Mouse (Mus musculus) small intestine, adult 2 months (tissue): ENCODE results near the gene Cep295. TPM values are rescaled to one million over a fixed set of nuclear protein-coding genes. Genes with fewer than 3 reads are reported as not detected.

Experiments
- H3K27ac ChIP-seq: fragments of 200-500 bp; 2 replicates; pipeline ENCODE4 v1.5.1; 2012; ENCODE audit warnings: low read depth, low read length, control low read depth, inconsistent platforms; ENCODE audit not compliant: insufficient read depth
- H3K27me3 ChIP-seq: fragments of 200-500 bp; 2 replicates; pipeline ENCODE4 v1.6.1; 2012; ENCODE audit warnings: mild to moderate bottlenecking, moderate library complexity, low read length, inconsistent platforms; ENCODE audit not compliant: control insufficient read depth, insufficient read depth
- H3K36me3 ChIP-seq: fragments of 200-500 bp; 2 replicates; pipeline ENCODE4 v1.6.1; 2012; ENCODE audit warnings: mild to moderate bottlenecking, low read length, control low read depth, inconsistent platforms; ENCODE audit not compliant: control insufficient read depth, insufficient read depth
- H3K4me1 ChIP-seq: fragments of 200-500 bp; 2 replicates; pipeline ENCODE4 v1.6.1; 2012; ENCODE audit warnings: low read length, inconsistent platforms, mixed read lengths; ENCODE audit not compliant: control insufficient read depth, insufficient read depth, insufficient read length
- H3K4me3 ChIP-seq: fragments of 200-500 bp; 2 replicates; pipeline ENCODE4 v1.5.1; 2012; ENCODE audit warnings: low read depth, mild to moderate bottlenecking, control low read depth, inconsistent platforms, low read length, moderate library complexity
- CTCF ChIP-seq: fragments of 200-500 bp; IDR thresholded peaks from 2 replicates; pipeline ENCODE4 v1.5.1; 2012; ENCODE audit warnings: low read depth, mild to moderate bottlenecking, control low read depth, inconsistent platforms, low read length, moderate library complexity, mixed read lengths; ENCODE audit not compliant: insufficient replicate concordance, insufficient read length; ENCODE audit errors: extremely low read depth
- POLR2A ChIP-seq: fragments of 200-500 bp; IDR thresholded peaks from 2 replicates; pipeline ENCODE4 v1.6.1; 2012; ENCODE audit warnings: low read depth, mild to moderate bottlenecking, control low read depth, inconsistent platforms, low read length, moderate library complexity
- WGBS: fragments of 180-500 bp; shearing (Covaris S2); methylation state at CpG from one replicate; pipeline ENCODE4 v1.1.7; 2018; 5-methylcytosine and 5-hydroxymethylcytosine counted together
- polyA plus RNA-seq: library from polyadenylated mRNA; depleted of rRNA; stranded (reverse); fragments of >200 nt; gene quantifications from 2 replicates; pipeline ENCODE4 v1.2.3, GENCODE M21; 2012; rRNA removed

Cep295 gene
- 0.41 and 0.72 TPM in 2 replicates for polyA plus RNA-seq

DNA sequence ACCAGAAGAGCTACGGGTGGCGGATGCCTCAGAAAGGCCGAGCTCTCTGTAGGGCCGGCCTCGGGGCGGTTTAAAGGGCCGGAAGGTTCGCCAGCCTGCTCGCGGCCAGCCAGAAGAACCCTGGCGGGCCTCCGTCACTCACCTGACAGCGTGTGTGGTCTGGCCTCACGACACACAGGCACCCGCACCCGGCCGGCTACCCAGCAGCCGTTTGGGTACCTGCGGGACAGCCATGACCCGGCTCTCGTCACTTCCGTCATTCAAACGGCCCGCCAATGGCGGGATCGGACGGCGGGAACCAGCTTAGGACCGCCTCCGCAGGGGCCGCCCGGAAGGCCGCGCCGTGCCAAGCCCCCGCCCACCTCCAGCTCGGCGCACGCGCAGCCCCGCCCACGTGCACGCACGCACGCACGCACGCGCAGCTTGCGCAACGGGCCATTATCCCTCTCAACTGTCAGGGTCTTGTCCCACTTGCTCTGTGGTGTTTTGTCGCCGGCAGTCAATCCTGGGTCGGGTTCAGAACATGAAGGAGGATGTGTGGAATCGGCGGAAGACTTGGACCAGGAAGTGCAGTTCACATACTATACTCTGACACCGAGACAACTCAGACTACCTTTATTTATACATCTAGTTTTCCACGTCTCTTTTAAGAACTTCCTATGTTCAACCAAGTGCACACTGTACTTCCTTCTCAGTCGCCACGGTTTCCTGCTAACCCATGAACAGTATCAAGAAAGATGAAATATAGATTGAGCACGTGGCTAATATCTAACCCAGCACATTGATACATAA is at the start of gene Cep295:
Gene Cep295, minus strand, starts transcription at position 305 of the 792 bp plus-strand sequence.
- under 1% methylated on average over 60 of the region's 60 CpGs for WGBS
- TF ChIP-seq POLR2A (peak; percentile 71), CTCF (no peak)
- no peaks in the 10 kb centered on the region for H3K27me3 ChIP-seq
- peak within 1 kb of the TSS; percentile 85 for H3K4me3 ChIP-seq
- no peaks in the 10 kb centered on the region for H3K36me3 ChIP-seq
- H3K4me1 ChIP-seq: no peaks in the 10 kb centered on the region; the same call in 1 of the 2 replicates
- peak within 1 kb of the TSS; percentile 44 for H3K27ac ChIP-seq

DNA sequence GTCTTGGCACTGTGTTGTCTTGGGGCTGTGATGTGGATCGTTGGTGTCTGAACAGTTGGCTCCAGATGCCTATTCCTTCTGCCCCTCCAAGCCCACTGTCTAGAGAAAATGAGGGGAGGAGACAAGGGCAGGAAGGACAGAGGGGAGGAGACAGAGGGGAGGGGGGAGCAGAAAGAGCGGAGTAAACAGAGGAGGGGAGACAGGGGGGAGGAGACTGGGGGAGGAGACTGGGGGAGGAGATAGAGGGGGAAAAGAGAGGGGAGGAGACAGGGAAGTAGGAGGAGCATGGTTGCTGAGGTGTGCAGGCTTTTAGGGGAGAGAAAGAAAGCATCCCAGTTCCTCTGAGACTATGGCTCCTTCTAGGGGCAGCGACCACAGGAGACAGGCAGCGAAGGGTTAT is 40.0 kb upstream of the Cep295 start:
- no peaks in the 10 kb centered on the region for H3K27me3 ChIP-seq
- no peak overlapping the region for H3K4me3 ChIP-seq
- H3K36me3 ChIP-seq: no peaks in the 10 kb centered on the region
- 57% methylated on average over 4 of the region's 4 CpGs for WGBS
- H3K27ac ChIP-seq: no peak overlapping the region
- TF ChIP-seq CTCF (no peak), POLR2A (no peak)
- no peaks in the 10 kb centered on the region for H3K4me1 ChIP-seq

DNA sequence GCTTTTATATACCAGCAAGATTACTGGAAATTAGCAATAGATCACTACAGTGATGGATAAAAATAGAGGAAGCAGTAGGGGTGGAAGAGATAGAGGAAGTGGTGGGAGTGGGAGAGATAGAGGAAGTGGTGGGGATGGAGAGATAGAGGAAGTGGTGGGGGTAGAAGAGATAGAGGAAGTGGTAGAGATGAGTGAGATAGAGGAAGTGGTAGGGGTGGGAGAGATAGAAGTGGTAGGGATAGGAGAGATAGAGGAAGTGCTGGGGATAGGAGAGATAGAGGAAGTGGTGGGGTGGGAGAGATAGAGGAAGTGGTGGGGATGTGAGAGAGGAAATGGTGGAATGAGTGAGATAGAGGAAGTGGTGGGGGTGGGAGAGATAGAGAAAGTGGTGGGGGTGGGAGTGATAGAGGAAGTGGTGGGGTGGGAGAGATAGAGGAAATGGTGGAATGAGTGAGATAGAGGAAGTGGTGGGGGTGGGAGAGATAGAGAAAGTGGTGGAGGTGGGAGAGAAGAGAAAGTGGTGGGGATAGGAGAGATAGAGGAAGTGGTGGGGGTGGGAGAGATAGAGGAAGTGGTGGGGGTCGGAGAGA is 37.9 kb upstream of the Cep295 start:
- TF ChIP-seq POLR2A (no peak), CTCF (no peak)
- H3K4me1 ChIP-seq: no peaks in the 10 kb centered on the region

DNA sequence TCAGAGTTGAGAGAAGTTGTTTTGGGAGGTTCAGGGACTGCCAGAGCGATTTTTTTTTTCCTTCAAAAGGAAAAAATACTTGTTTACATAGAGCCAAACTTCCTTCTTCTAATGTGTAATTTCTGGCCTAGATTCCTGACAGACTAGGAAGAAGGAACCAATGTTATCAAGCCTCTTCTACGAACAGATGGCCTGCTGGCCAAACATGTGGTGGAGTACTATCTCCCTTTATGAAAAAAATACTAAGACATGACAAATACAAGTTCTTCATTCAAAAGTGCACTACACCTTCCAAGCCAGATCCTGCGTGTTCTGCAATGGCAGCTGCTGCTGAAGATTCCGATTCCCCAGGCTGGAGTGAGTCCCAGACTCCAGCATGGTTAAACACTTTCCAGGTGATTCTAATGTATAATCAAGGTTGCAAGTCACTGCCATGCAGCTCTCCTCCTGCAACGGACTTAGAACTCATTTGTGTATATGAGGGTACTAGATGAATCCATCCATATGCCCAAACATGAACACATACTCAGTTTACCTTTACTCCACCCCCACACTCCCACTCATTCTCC is 29.6 kb upstream of the Cep295 start:
- H3K4me1 ChIP-seq: no peaks in the 10 kb centered on the region
- 61% methylated on average over 5 of the region's 5 CpGs for WGBS
- no peak overlapping the region for H3K4me3 ChIP-seq
- H3K27ac ChIP-seq: no peak overlapping the region
- TF ChIP-seq CTCF (no peak), POLR2A (no peak)
- no peaks in the 10 kb centered on the region for H3K36me3 ChIP-seq
- H3K27me3 ChIP-seq: no peaks in the 10 kb centered on the region

More for the DNA sequence above, 37.9 kb upstream of the Cep295 start:
- Histone ChIP-seq H3K27ac (no peak overlapping the region), H3K27me3 (no peaks in the 10 kb centered on the region), H3K36me3 (no peaks in the 10 kb centered on the region), H3K4me3 (no peak overlapping the region)
- 83% methylated on average over 1 of the region's 1 CpGs for WGBS

DNA sequence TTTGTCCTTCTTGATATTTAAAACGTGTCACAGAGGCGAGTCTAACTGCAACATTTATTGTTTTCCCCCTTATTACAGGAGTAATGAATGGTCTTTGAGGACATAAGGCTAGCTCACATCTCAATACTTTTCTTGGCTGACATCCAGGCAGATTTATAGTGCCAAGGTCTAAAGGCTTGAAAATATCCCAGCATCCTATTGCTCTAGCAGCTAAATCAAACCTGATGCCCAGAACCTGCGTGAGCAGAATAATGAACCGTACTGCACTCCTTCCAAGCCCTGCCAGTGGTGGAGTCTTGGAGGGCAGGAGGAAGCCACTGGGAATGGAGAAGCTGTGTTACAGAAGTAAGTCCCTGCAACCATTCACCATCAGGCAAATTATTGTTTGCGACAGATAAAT is 26.7 kb upstream of the Cep295 start:
- 62% methylated on average over 5 of the region's 5 CpGs for WGBS
- no peaks in the 10 kb centered on the region for H3K36me3 ChIP-seq
- TF ChIP-seq CTCF (no peak), POLR2A (no peak)
- H3K27me3 ChIP-seq: no peaks in the 10 kb centered on the region
- no peak overlapping the region for H3K27ac ChIP-seq
- no peak overlapping the region for H3K4me3 ChIP-seq
- H3K4me1 ChIP-seq: no peaks in the 10 kb centered on the region

DNA sequence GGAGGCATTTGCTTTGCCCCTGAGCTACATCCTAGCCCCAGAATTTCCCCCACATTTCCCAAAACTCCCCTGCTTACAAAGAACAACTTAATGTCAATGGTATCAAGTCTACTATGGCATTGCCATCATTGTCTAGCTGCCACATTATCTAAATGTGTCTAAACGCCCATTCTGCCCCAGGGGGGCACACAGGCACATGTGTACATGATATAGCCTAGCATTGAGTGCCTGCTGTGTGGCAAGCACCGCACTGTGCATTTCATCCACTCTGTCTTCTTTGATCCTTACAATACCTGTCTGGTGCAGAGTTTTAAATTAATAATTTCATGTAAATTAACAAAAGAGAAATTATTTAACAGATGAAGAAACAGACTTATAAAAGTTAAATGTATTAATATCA is 8.7 kb upstream of the Cep295 start:
- Histone ChIP-seq H3K27ac (no peak overlapping the region), H3K36me3 (no peaks in the 10 kb centered on the region), H3K4me1 (no peaks in the 10 kb centered on the region), H3K27me3 (no peaks in the 10 kb centered on the region), H3K4me3 (no peak overlapping the region)
- TF ChIP-seq POLR2A (no peak), CTCF (no peak)
- WGBS: 56% methylated on average over 2 of the region's 2 CpGs

DNA sequence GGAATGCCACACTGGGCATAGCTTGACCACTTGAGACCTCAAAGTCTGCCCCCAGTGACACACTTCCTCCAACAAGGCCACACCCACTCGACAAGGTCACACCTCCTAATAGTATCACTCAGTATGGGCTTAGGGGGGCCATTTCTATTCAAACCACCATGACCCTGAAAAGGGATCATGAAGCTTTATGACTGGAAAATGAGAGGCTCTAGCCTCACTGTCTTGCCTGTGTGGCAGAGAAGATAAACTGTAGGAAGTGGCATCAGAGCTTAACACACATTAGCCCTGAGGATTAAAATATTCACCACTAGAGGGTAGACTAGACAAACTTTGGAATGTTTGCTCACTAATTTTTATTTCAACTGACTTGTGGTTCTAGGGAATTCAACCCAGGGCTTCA is 8.3 kb upstream of the Cep295 start:
- WGBS: 82% methylated on average over 1 of the region's 1 CpGs
- H3K27ac ChIP-seq: no peak overlapping the region

More for the DNA sequence above, 8.3 kb upstream of the Cep295 start:
- Histone ChIP-seq H3K4me3 (no peak overlapping the region), H3K27me3 (no peaks in the 10 kb centered on the region), H3K36me3 (no peaks in the 10 kb centered on the region), H3K4me1 (no peaks in the 10 kb centered on the region)
- TF ChIP-seq CTCF (no peak), POLR2A (no peak)
